29 mouse cellular contexts compared by ENCODE assay signal in genomic region chr2:35163396-35163795, GRCm38 (mm10). TPM values are rescaled to one million over a fixed set of nuclear protein-coding genes. Genes with fewer than 3 reads are reported as not detected.
DNase-seq lines count a peak whose midpoint lies in the region; ATAC-seq lines count a peak whose summit lies in the region.
"Had no signal": no experiment of that assay in that cellular context is flagged by ENCODE, and none has a peak within 500 bp of the region (broad histone marks: within the 10 kb centered on the region; RNA-seq: fewer than 3 reads in every experiment).

No protein-coding gene starts in this region.

- peaks cover 80% of the 10 kb centered on the region for H3K36me3 ChIP-seq in intestine, embryonic 14.5 days (ENCODE audit: control insufficient read depth, insufficient read depth, low read length)
- H3K36me3 ChIP-seq in intestine, embryonic 15.5 days: peaks cover 38% of the 10 kb centered on the region
- H3K36me3 ChIP-seq in megakaryocyte, embryonic 14.5 days (replicated peaks; ENCODE audit: low read length): peaks cover 82% of the 10 kb centered on the region

- no peak for ATAC-seq in intestine, embryonic 14.5 days (replicated peaks; ENCODE audit: low FRiP score, low TSS enrichment, low read depth)
- no peak for ATAC-seq in intestine, embryonic 15.5 days
- ATAC-seq in megakaryocyte, adult 5-6 weeks (ENCODE audit: poor library complexity, severe bottlenecking): no peak
- ATAC-seq: activated CD4-positive, CD25-positive, alpha-beta regulatory T cell, adult 4 months; CD4-positive, CD25-positive, alpha-beta regulatory T cell, adult 4 months; forebrain, embryonic 14.5 days; Patski had no signal

- no peak overlapping the region for H3K4me3 ChIP-seq in intestine, embryonic 14.5 days (ENCODE audit: low read depth, low read length)
- no peak overlapping the region for H3K4me3 ChIP-seq in intestine, embryonic 15.5 days (replicated peaks)
- H3K4me3 ChIP-seq in megakaryocyte, embryonic 14.5 days (replicated peaks): peak overlapping the region; percentile 5
- H3K4me3 ChIP-seq: embryonic facial prominence, embryonic 13.5 days; embryonic facial prominence, embryonic 15.5 days; erythroblast, embryonic 14.5 days; forebrain, embryonic 10.5 days; forebrain, embryonic 12.5 days had no signal

- no peaks in the 10 kb centered on the region for H3K27me3 ChIP-seq in intestine, embryonic 14.5 days (replicated peaks; ENCODE audit: control insufficient read depth, insufficient read depth, low read length)
- H3K27me3 ChIP-seq in intestine, embryonic 15.5 days (replicated peaks): no peaks in the 10 kb centered on the region
- H3K27me3 ChIP-seq in megakaryocyte, embryonic 14.5 days (replicated peaks): no peaks in the 10 kb centered on the region
- H3K27me3 ChIP-seq: CH12.LX; embryonic facial prominence, embryonic 13.5 days; embryonic facial prominence, embryonic 15.5 days; forebrain, embryonic 12.5 days; Patski had no signal

- DNase-seq in heart, adult 11 months: peak; percentile 88
- no peak for DNase-seq in heart, postnatal 4 days
- DNase-seq in intestine, embryonic 14.5 days (ENCODE audit: low spot score): peak; percentile 34
- DNase-seq in kidney, adult 9 months: no peak
- DNase-seq: adrenal gland, adult 8-10 months; adrenal gland, postnatal 14 days; adrenal gland, postnatal 36 days; B cell, adult 2 months; cerebellum, adult 11 months; cerebellum, adult 18-20 months; cerebellum, adult 8-10 months; cerebellum, adult 9-11 months; cerebellum, postnatal 14 days; cerebellum, postnatal 36 days; embryo, embryonic 11 days had no signal

- no peaks in the 10 kb centered on the region for H3K4me1 ChIP-seq in intestine, embryonic 14.5 days (replicated peaks; ENCODE audit: control insufficient read depth, insufficient read depth, low read length)
- H3K4me1 ChIP-seq in intestine, embryonic 15.5 days (replicated peaks): no peaks in the 10 kb centered on the region
- peaks cover 58% of the 10 kb centered on the region for H3K4me1 ChIP-seq in megakaryocyte, embryonic 14.5 days
- H3K4me1 ChIP-seq: embryonic facial prominence, embryonic 13.5 days; embryonic facial prominence, embryonic 15.5 days; forebrain, embryonic 10.5 days; forebrain, embryonic 12.5 days had no signal

- H3K9ac ChIP-seq in intestine, embryonic 14.5 days (ENCODE audit: low read length): no peak overlapping the region
- no peak overlapping the region for H3K9ac ChIP-seq in intestine, embryonic 15.5 days
- H3K9ac ChIP-seq: embryonic facial prominence, embryonic 13.5 days; embryonic facial prominence, embryonic 15.5 days; forebrain, embryonic 12.5 days had no signal

- H3K27ac ChIP-seq in intestine, embryonic 14.5 days (ENCODE audit: low read depth): no peak overlapping the region
- no peak overlapping the region for H3K27ac ChIP-seq in intestine, embryonic 15.5 days
- H3K27ac ChIP-seq: embryonic facial prominence, embryonic 13.5 days; embryonic facial prominence, embryonic 15.5 days; forebrain, embryonic 10.5 days; forebrain, embryonic 12.5 days had no signal

- WGBS in intestine, embryonic 14.5 days: 93% methylated on average over 5 of the region's 5 CpGs
- 82% methylated on average over 5 of the region's 5 CpGs for WGBS in intestine, embryonic 15.5 days

- H3K4me2 ChIP-seq in intestine, embryonic 14.5 days (ENCODE audit: low read length): no peak overlapping the region
- no peak overlapping the region for H3K4me2 ChIP-seq in intestine, embryonic 15.5 days (replicated peaks)
- H3K4me2 ChIP-seq: embryonic facial prominence, embryonic 13.5 days; embryonic facial prominence, embryonic 15.5 days; forebrain, embryonic 12.5 days had no signal

- no peaks in the 10 kb centered on the region for H3K9me3 ChIP-seq in intestine, embryonic 14.5 days (ENCODE audit: control insufficient read depth, low read length)
- no peaks in the 10 kb centered on the region for H3K9me3 ChIP-seq in intestine, embryonic 15.5 days
- H3K9me3 ChIP-seq in megakaryocyte, embryonic 14.5 days: no peaks in the 10 kb centered on the region
- H3K9me3 ChIP-seq: embryonic facial prominence, embryonic 13.5 days; embryonic facial prominence, embryonic 15.5 days; forebrain, embryonic 10.5 days; forebrain, embryonic 12.5 days; G1E had no signal

RNA-seq across cellular contexts. Expression of gene Rab14, which starts 37.5 kb away (rescaled TPM):
- 100 to 1,000 TPM; 154 to 165 TPM for total RNA-seq in heart, postnatal 4 days (2021)
- polyA plus RNA-seq in intestine, embryonic 14.5 days (2014; fragmentation: Nextera tagmentation; extraction: Ambion mirVana): 258 and 299 TPM in 2 replicates
- polyA plus RNA-seq in intestine, embryonic 15.5 days (2015; fragmentation: Nextera tagmentation; extraction: Ambion mirVana): 292 and 338 TPM in 2 replicates
- 1,333 and 3,452 TPM in 2 replicates for polyA plus RNA-seq in megakaryocyte, embryonic 14.5 days (2012; ENCODE audit: insufficient read depth, low replicate concordance)
- total RNA-seq in megakaryocyte, adult 5-6 weeks (2015): 153 and 167 TPM in 2 replicates
- 134 and 137 TPM in 2 replicates for total RNA-seq in megakaryocyte, adult 5-6 weeks (2017)

RNA-seq across cellular contexts. Expression of gene Cntrl, which starts 54.1 kb away (rescaled TPM):
- 10 to 100 TPM; 14.5 to 14.8 TPM for total RNA-seq in heart, postnatal 4 days (2021)
- 27.4 and 33.0 TPM in 2 replicates for polyA plus RNA-seq in intestine, embryonic 14.5 days (2014; fragmentation: Nextera tagmentation; extraction: Ambion mirVana)
- 20.0 and 21.3 TPM in 2 replicates for polyA plus RNA-seq in intestine, embryonic 15.5 days (2015; fragmentation: Nextera tagmentation; extraction: Ambion mirVana)
- 4.0 and 4.8 TPM in 2 replicates for polyA plus RNA-seq in megakaryocyte, embryonic 14.5 days (2012; ENCODE audit: insufficient read depth, low replicate concordance)
- total RNA-seq in megakaryocyte, adult 5-6 weeks (2015): 101 and 115 TPM in 2 replicates
- 131 and 137 TPM in 2 replicates for total RNA-seq in megakaryocyte, adult 5-6 weeks (2017)

Comparison
In these comparisons a context has a peak if more than half of its experiments do, and no peak if none do; other contexts are left out.
1. DNase-seq: peak in heart, adult 11 months (single experiment) and intestine, embryonic 14.5 days (single experiment); none in heart, postnatal 4 days (single experiment) and kidney, adult 9 months (single experiment).